Mouse (Mus musculus) megakaryocyte-erythroid progenitor cell, adult 5-6 weeks (primary cell): ENCODE data around the gene Hspb1. TPM values are rescaled to one million over a fixed set of nuclear protein-coding genes. Genes with fewer than 3 reads are reported as not detected.
A peak's percentile ranks its signal among the peaks of the same experiment; 100 is the strongest.

Source experiments
- ATAC-seq: replicated peaks from 2 replicates; pipeline ENCODE4 v1.8.0; 2016; ENCODE audit warnings: mild to moderate bottlenecking, inconsistent platforms; ENCODE audit not compliant: severe bottlenecking, poor library complexity, low FRiP score, low TSS enrichment
- total RNA-seq, 2 experiments: library from RNA; stranded (forward) in 1 of 2; stranded (reverse) in 1 of 2; fragments of 200-1000, 215-1000 nt in 1 of 2; fragments of >200 nt in 1 of 2; fragmentation: Nextera tagmentation in 1 of 2; gene quantifications; 2 replicates each; pipeline ENCODE4 v1.2.3; 2014 to 2017

The Hspb1 gene
- total RNA-seq, 2 experiments from 2014 or later = not detected

GRCm38 (mm10) chr5:135879449-135880158 lies 8.1 kb upstream of the Hspb1 start:
- ATAC-seq = peak; percentile 96

- ATAC-seq = no peak
Observed at GRCm38 (mm10) chr5:135884641-135885040, 3.1 kb upstream of the Hspb1 start.

- ATAC-seq = no peak
Observed at GRCm38 (mm10) chr5:135888405-135889215, 891 bp downstream of the Hspb1 start.

- ATAC-seq = no peak
Observed at GRCm38 (mm10) chr5:135890323-135890722, 2.6 kb downstream of the Hspb1 start.

- ATAC-seq = no peak
Observed at GRCm38 (mm10) chr5:135890920-135891319, 3.2 kb downstream of the Hspb1 start.

GRCm38 (mm10) chr5:135892589-135893351 lies 5.1 kb downstream of the Hspb1 start:
- ATAC-seq = no peak

- no peak for ATAC-seq
Observed at GRCm38 (mm10) chr5:135894958-135895357, 7.2 kb downstream of the Hspb1 start.

GRCm38 (mm10) chr5:135898028-135898427 lies 10.3 kb downstream of the Hspb1 start:
- no peak for ATAC-seq

GRCm38 (mm10) chr5:135898995-135899394 lies 11.3 kb downstream of the Hspb1 start:
- no peak for ATAC-seq

- no peak for ATAC-seq
Observed at GRCm38 (mm10) chr5:135899833-135900232, 12.1 kb downstream of the Hspb1 start.

GRCm38 (mm10) chr5:135900701-135901100 lies 13.0 kb downstream of the Hspb1 start:
- ATAC-seq = no peak

GRCm38 (mm10) chr5:135901354-135902095 lies 13.8 kb downstream of the Hspb1 start:
- ATAC-seq = no peak

- ATAC-seq = no peak
Observed at GRCm38 (mm10) chr5:135903058-135903457, 15.3 kb downstream of the Hspb1 start.

- peak; percentile 85 for ATAC-seq
Observed at GRCm38 (mm10) chr5:135903551-135904151, 15.9 kb downstream of the Hspb1 start.

- no peak for ATAC-seq
Observed at GRCm38 (mm10) chr5:135904259-135904658, 16.5 kb downstream of the Hspb1 start.

GRCm38 (mm10) chr5:135905320-135906225 lies 17.9 kb downstream of the Hspb1 start:
- ATAC-seq = no peak

- no peak for ATAC-seq
Observed at GRCm38 (mm10) chr5:135906846-135907245, 19.1 kb downstream of the Hspb1 start.

- no peak for ATAC-seq
Observed at GRCm38 (mm10) chr5:135907256-135907655, 19.5 kb downstream of the Hspb1 start.
